Mouse (Mus musculus): ENCODE measurements around the gene Tnks1bp1.

- TF ChIP-seq POLR2A (IDR thresholded peaks at IDR 0.05; ENCODE audit: low read depth, low read length), result no peak
- TF ChIP-seq CTCF (IDR thresholded peaks at IDR 0.05; ENCODE audit: extremely low read depth, insufficient read length, insufficient replicate concordance, low read depth, low read length), result no peak
These were observed 33.2 kb upstream of the Tnks1bp1 start for GRCm38 (mm10) chr2:85014588-85014982.
